Mouse (Mus musculus) heart, embryonic 14.5 days (tissue): ENCODE results near the gene Trappc10. TPM values are rescaled to one million over a fixed set of nuclear protein-coding genes. Genes with fewer than 3 reads are reported as not detected.

Experiments
- ATAC-seq: fragments of 200-750 bp; cut with Nextera tagmentation; 2 replicates; pipeline ENCODE4 v1.8.0; 2017; ENCODE audit warnings: low read depth, moderate TSS enrichment; ENCODE audit not compliant: insufficient number of reproducible peaks, insufficient read depth, low FRiP score
- H3K27ac ChIP-seq, 2 experiments: fragments of 200-500 bp in 1 of 2; fragments of 300-500 bp in 1 of 2; sonication (generic) in 1 of 2; replicated peaks in 1 of 2; 2 replicates each; pipeline ENCODE4 v1.5.1; 2012 to 2014; ENCODE audit warnings: low read depth in 2 of 2, low read length in 2 of 2, control low read depth in 1 of 2, mild to moderate bottlenecking in 1 of 2, mixed read lengths in 1 of 2; ENCODE audit not compliant: control insufficient read depth in 1 of 2, insufficient read depth in 1 of 2
- H3K27me3 ChIP-seq: fragments of 300-500 bp; sonication (generic); 2 replicates; pipeline ENCODE4 v1.6.1; 2014; ENCODE audit warnings: mild to moderate bottlenecking, low read length, control low read depth; ENCODE audit not compliant: control insufficient read depth, insufficient read depth
- H3K36me3 ChIP-seq: fragments of 300-500 bp; sonication (generic); 2 replicates; pipeline ENCODE4 v1.6.1; 2014; ENCODE audit warnings: mild to moderate bottlenecking, control low read depth, low read length, mixed read lengths; ENCODE audit not compliant: control insufficient read depth, insufficient read depth
- H3K4me1 ChIP-seq, 2 experiments: fragments of 200-500 bp in 1 of 2; fragments of 300-500 bp in 1 of 2; sonication (generic) in 1 of 2; 2 replicates each; pipeline ENCODE4 v1.6.1; 2012 to 2014; ENCODE audit warnings: low read length in 2 of 2, control low read depth in 1 of 2, mixed read lengths in 1 of 2; ENCODE audit not compliant: control insufficient read depth in 2 of 2, insufficient read depth in 2 of 2
- H3K4me2 ChIP-seq: fragments of 300-500 bp; sonication (generic); 2 replicates; pipeline ENCODE4 v1.6.1; 2014; ENCODE audit warnings: mild to moderate bottlenecking, low read length
- H3K4me3 ChIP-seq, 2 experiments: fragments of 200-500 bp in 1 of 2; fragments of 300-500 bp in 1 of 2; sonication (generic) in 1 of 2; 2 replicates each; pipeline ENCODE4 v1.5.1; 2012 to 2014; ENCODE audit warnings: low read length in 2 of 2, mild to moderate bottlenecking in 2 of 2, control low read depth in 1 of 2, low read depth in 1 of 2, moderate library complexity in 1 of 2; ENCODE audit not compliant: control insufficient read depth in 1 of 2, insufficient read depth in 1 of 2
- H3K9ac ChIP-seq: fragments of 300-500 bp; sonication (generic); 2 replicates; pipeline ENCODE4 v1.6.1; 2014; ENCODE audit warnings: mild to moderate bottlenecking, low read length
- H3K9me3 ChIP-seq: fragments of 300-500 bp; sonication (generic); 2 replicates; pipeline ENCODE4 v1.6.1; 2016; ENCODE audit warnings: low read length, control low read depth; ENCODE audit not compliant: control insufficient read depth
- WGBS: fragments of 180-500 bp; shearing (Covaris S2); extraction: QIAGEN DNeasy Blood & Tissue Kit; methylation state at CpG from one replicate; pipeline ENCODE4 v1.1.7; 2014; 5-methylcytosine and 5-hydroxymethylcytosine counted together
- polyA plus RNA-seq: library from polyadenylated mRNA; unstranded; fragments of >200 nt; fragmentation: Nextera tagmentation; extraction: Ambion mirVana; gene quantifications from 2 replicates; pipeline ENCODE4 v1.2.1, GENCODE M21; 2014

Gene Trappc10
- polyA plus RNA-seq, 1 experiment from 2014 or later: 19.0 TPM

GRCm38 (mm10) chr10:78258142-78258675, 13.8 kb upstream of the Trappc10 start:
- no peak for ATAC-seq
- H3K4me2 ChIP-seq: no peak overlapping the region
- no peaks in the 10 kb centered on the region for H3K9me3 ChIP-seq
- no peak overlapping the region for H3K9ac ChIP-seq
- H3K27ac ChIP-seq: no peak overlapping the region
- 74% methylated on average over 6 of the region's 6 CpGs for WGBS
- no peaks in the 10 kb centered on the region for H3K36me3 ChIP-seq
- H3K4me3 ChIP-seq: no peak overlapping the region
- H3K27me3 ChIP-seq: no peaks in the 10 kb centered on the region
- H3K4me1 ChIP-seq: peaks cover 7 to 12% of the 10 kb centered on the region in 2 experiments; a peak in 3 of 4 replicates

GRCm38 (mm10) chr10:78255646-78256059, 11.2 kb upstream of the Trappc10 start:
- WGBS: 40% methylated on average over 4 of the region's 4 CpGs
- Histone ChIP-seq H3K4me1 (peaks cover 7 to 12% of the 10 kb centered on the region in 2 experiments; a peak in 3 of 4 replicates), H3K27me3 (no peaks in the 10 kb centered on the region), H3K4me3 (no peak overlapping the region), H3K9ac (no peak overlapping the region), H3K36me3 (no peaks in the 10 kb centered on the region), H3K27ac (0 out of 4 replicates have a peak overlapping the region, but pooled peaks have one; percentile 18 to 20), H3K9me3 (no peaks in the 10 kb centered on the region; the same call in 1 of the 2 replicates), H3K4me2 (no peak overlapping the region)
- no peak for ATAC-seq

- H3K27me3 ChIP-seq: no peaks in the 10 kb centered on the region
- no peaks in the 10 kb centered on the region for H3K36me3 ChIP-seq
- no peak overlapping the region for H3K9ac ChIP-seq
- H3K4me3 ChIP-seq: no peak overlapping the region
- 63% methylated on average over 3 of the region's 3 CpGs for WGBS
- H3K4me2 ChIP-seq: no peak overlapping the region
- ATAC-seq: no peak
- H3K9me3 ChIP-seq: no peaks in the 10 kb centered on the region; the same call in 1 of the 2 replicates
- H3K4me1 ChIP-seq: peaks cover 8 to 14% of the 10 kb centered on the region in 2 experiments
- no peak overlapping the region for H3K27ac ChIP-seq
Measured at GRCm38 (mm10) chr10:78247206-78247605, 2.8 kb upstream of the Trappc10 start.

- peaks cover 8 to 14% of the 10 kb centered on the region in 2 experiments for H3K4me1 ChIP-seq
- no peak overlapping the region for H3K4me2 ChIP-seq
- no peaks in the 10 kb centered on the region for H3K27me3 ChIP-seq
- no peaks in the 10 kb centered on the region for H3K36me3 ChIP-seq
- no peak overlapping the region for H3K9ac ChIP-seq
- 62% methylated on average over 4 of the region's 4 CpGs for WGBS
- no peaks in the 10 kb centered on the region; the same call in 1 of the 2 replicates for H3K9me3 ChIP-seq
- ATAC-seq: no peak
- no peak overlapping the region for H3K27ac ChIP-seq
- no peak overlapping the region for H3K4me3 ChIP-seq
Measured at GRCm38 (mm10) chr10:78246725-78247124, 2.3 kb upstream of the Trappc10 start.

- WGBS: 14% methylated on average over 7 of the region's 7 CpGs
- Histone ChIP-seq H3K9ac (peak overlapping the region; percentile 80), H3K4me2 (peak overlapping the region; percentile 97), H3K27ac (peak overlapping the region in 1 of 2 experiments; percentile 64; a peak in 2 of 4 replicates), H3K27me3 (no peaks in the 10 kb centered on the region), H3K9me3 (no peaks in the 10 kb centered on the region), H3K4me1 (peaks cover 8 to 14% of the 10 kb centered on the region in 2 experiments), H3K4me3 (peak overlapping the region; percentile 70 to 78), H3K36me3 (no peaks in the 10 kb centered on the region)
- no peak for ATAC-seq
Measured at GRCm38 (mm10) chr10:78245225-78245547, 745 bp upstream of the Trappc10 start.

- Histone ChIP-seq H3K9me3 (no peaks in the 10 kb centered on the region), H3K4me3 (peak overlapping the region; percentile 70 to 78), H3K36me3 (no peaks in the 10 kb centered on the region), H3K27ac (peak overlapping the region in 1 of 2 experiments; percentile 64; a peak in 2 of 4 replicates), H3K4me2 (peak overlapping the region; percentile 97), H3K4me1 (peaks cover 8 to 14% of the 10 kb centered on the region in 2 experiments), H3K9ac (peak overlapping the region; percentile 80), H3K27me3 (no peaks in the 10 kb centered on the region)
- WGBS: under 1% methylated on average over 27 of the region's 33 CpGs
- ATAC-seq: peak; percentile 44; the same call in 1 of the 2 replicates
Measured at GRCm38 (mm10) chr10:78244058-78244437, 393 bp downstream of the Trappc10 start.

GRCm38 (mm10) chr10:78238926-78239325, 5.5 kb downstream of the Trappc10 start:
- H3K4me1 ChIP-seq: peaks cover 4 to 10% of the 10 kb centered on the region in 2 experiments; a peak in 3 of 4 replicates
- H3K36me3 ChIP-seq: 0 out of 2 replicates have a peak, but pooled peaks cover 5% of the 10 kb centered on the region
- no peak overlapping the region for H3K9ac ChIP-seq
- no peak for ATAC-seq
- no peak overlapping the region for H3K27ac ChIP-seq
- WGBS: 71% methylated on average over 6 of the region's 6 CpGs
- no peaks in the 10 kb centered on the region for H3K9me3 ChIP-seq
- no peak overlapping the region for H3K4me3 ChIP-seq
- no peaks in the 10 kb centered on the region for H3K27me3 ChIP-seq
- no peak overlapping the region for H3K4me2 ChIP-seq

- Histone ChIP-seq H3K9me3 (no peaks in the 10 kb centered on the region), H3K9ac (no peak overlapping the region), H3K27ac (no peak overlapping the region), H3K4me3 (no peak overlapping the region), H3K27me3 (no peaks in the 10 kb centered on the region), H3K4me1 (peaks cover 0 to 4% of the 10 kb centered on the region in 2 experiments; a peak in 1 of 4 replicates), H3K4me2 (no peak overlapping the region), H3K36me3 (0 out of 2 replicates have a peak, but pooled peaks cover 5% of the 10 kb centered on the region)
- no peak for ATAC-seq
- WGBS: 92% methylated on average over 5 of the region's 5 CpGs
Measured at GRCm38 (mm10) chr10:78238297-78238696, 6.1 kb downstream of the Trappc10 start.
